Mouse (Mus musculus) kidney, postnatal 4 days (tissue): ENCODE data around the gene Ssxb10.
"Not testable (repeated sequence)": the region's sequence is repeated elsewhere in the genome, so short reads cannot be mapped to it uniquely, and the experiment has no call there.

ENCODE experiments used
- DNase-seq, 2 experiments: peaks; one replicate each; pipeline ENCODE4 v3.0.0; 2021; ENCODE audit warnings: mixed read lengths in 2 of 2

Ssxb10 gene

DNA sequence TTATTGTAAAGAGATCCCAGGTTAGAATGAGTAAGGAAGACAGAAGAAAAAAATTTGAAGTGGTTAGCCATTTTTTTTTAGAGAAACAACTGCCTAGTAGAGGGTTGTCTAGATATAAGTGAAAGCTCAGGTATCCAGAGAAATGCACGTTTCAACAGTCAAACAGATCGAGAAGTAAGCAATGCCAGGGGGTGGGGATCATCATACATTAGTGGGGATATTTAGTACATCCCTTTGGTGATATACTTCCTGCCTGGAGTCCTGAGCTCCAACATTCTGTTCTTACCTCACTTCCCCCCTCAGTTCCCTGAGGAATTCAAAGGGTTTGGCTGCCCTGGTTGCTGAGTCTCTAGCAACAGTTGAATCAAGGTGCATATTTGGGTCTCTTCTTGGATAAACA, at the start of gene Ssxb10:
Ssxb10 (plus strand) TSS at position 301 of the 400 bp plus-strand sequence.
- no peak for DNase-seq

GRCm38 (mm10) chrX:8288621-8289020, 38.6 kb upstream of the Ssxb10 start:
- DNase-seq, result no peak

DNA sequence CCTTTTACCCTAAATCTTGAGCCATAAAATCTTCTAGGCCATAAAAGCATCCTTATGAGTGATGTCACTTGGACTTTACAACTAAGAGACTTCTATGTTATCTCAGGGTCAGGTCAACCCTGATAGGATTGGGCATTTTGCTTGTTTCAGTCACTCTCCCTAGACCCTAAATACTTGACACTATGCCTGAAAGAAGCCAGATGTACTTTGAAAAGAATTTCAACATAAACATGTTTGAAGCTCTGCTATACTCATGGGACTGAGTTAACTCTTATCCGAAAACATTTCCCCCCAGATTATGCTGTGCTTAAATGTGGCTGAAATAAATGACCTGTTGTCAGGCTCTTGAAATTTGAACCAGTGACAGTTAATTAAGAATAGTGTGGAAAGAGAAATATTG, 17.9 kb upstream of the Ssxb10 start:
- DNase-seq, result no peak

DNA sequence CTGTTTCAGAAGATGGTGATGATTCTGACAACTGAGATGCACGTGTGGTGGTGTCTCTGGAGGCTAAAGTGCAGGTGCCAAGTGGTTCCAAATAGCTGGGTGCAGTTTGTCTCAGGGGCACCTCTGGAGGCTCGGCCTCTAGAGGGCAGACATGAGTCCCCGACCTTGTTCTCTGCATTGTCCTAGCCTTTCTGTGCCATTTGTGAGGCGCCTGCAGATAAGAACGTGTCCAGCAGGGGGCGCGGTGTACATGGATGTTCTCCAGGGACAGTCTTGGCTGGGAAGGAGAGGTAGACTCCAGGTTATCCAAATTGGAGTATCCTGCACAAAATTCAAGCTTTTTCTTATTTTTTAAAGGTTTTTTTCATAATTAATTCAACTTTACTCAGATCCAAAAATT, 12.3 kb upstream of the Ssxb10 start:
- peak; percentile 60 to 81 for DNase-seq

- not testable (repeated sequence) for DNase-seq
These were observed 39.5 kb downstream of the Ssxb10 start, which contains the start of gene Ssxb9 for GRCm38 (mm10) chrX:8366678-8367077. Gene Ssxb9, plus strand, starts transcription at chrX:8366978.
